Mouse (Mus musculus): Measurements from ENCODE around the gene Gnat2. TPM values are rescaled to one million over a fixed set of nuclear protein-coding genes. Genes with fewer than 3 reads are reported as not detected.

Gnat2 gene
- polyA plus RNA-seq, 1 experiment: 0.90 TPM

DNA sequence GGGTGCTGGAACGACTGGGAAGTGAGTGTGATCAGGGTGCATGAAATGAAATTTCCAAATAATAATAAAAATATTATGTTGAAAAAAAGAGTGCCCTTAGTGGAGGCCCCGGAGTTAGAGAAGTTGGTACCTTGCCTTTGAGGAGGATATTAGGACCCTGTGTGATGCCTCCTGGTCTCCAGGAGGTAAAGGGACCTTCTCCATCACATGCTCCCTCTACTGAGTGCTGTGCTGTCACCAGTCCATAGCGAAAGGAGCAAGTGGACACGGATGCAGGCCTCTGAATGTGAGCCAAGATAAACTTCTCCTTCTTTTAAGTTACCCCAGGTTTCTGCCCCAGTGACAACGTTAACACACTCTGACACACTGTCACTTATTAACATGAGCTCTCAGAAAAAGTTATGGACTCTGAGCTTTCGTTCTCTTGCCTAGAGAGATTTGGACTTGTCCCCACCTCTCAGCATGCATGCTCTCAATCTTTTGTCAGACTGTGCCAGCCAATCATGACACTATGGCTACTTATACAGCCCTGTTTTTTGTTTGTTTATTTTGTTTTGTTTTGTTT is 25.1 kb upstream of the Gnat2 start:
- no peak overlapping the region for H3ac ChIP-seq (ENCODE audit: control insufficient read depth, insufficient read length)
- TF ChIP-seq MYOG (IDR thresholded peaks at IDR 0.05; ENCODE audit: control insufficient read depth in 1 of 3, insufficient read depth in 1 of 3, insufficient read length in 2 of 3, low read depth in 2 of 3) (no peak), POLR2A (IDR thresholded peaks at IDR 0.05; ENCODE audit: insufficient read length, low read depth) (no peak)
- no peaks in the 10 kb centered on the region for H3K79me2 ChIP-seq (ENCODE audit: control insufficient read depth, insufficient read depth)
- no peaks in the 10 kb centered on the region for H3K36me3 ChIP-seq (ENCODE audit: control insufficient read depth, insufficient read depth)
- H3K4me3 ChIP-seq: no peak overlapping the region
- H3K4me2 ChIP-seq (ENCODE audit: low read depth): no peak overlapping the region
- no peaks in the 10 kb centered on the region for H3K27me3 ChIP-seq (ENCODE audit: control insufficient read depth, insufficient read depth, insufficient read length)

DNA sequence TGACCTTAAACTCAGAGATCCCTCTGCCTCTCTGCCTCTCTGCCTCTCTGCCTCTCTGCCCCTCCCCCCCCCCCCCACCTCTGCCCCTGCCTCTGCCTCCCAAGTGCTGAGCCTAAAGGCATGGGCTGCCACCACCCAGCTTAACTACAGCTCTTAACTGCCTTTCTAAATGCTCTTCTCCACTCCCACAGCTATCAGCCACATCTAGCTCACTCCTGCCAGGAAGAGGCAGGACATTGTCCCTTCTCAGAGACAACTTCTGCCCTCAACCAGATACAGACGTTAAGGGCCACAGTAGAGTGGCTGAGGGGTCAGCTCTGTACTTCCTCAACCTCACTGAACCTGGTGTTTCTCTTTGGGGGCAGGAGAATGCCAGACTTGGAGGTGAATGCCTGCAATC is 23.8 kb upstream of the Gnat2 start:
- Histone ChIP-seq H3K4me2 (ENCODE audit: low read depth) (no peak overlapping the region), H3K79me2 (ENCODE audit: control insufficient read depth, insufficient read depth) (no peaks in the 10 kb centered on the region), H3K4me3 (no peak overlapping the region), H3ac (ENCODE audit: control insufficient read depth, insufficient read length) (no peak overlapping the region), H3K36me3 (ENCODE audit: control insufficient read depth, insufficient read depth) (no peaks in the 10 kb centered on the region), H3K27me3 (ENCODE audit: control insufficient read depth, insufficient read depth, insufficient read length) (no peaks in the 10 kb centered on the region)
- TF ChIP-seq TCF3 (IDR thresholded peaks at IDR 0.05; ENCODE audit: insufficient read length, low read depth) (no peak), CEBPB (IDR thresholded peaks at IDR 0.05; ENCODE audit: insufficient read depth, poor library complexity, severe bottlenecking) (no peak), USF1 (IDR thresholded peaks at IDR 0.05; ENCODE audit: low read depth) (no peak), MYOG (IDR thresholded peaks at IDR 0.05; ENCODE audit: control insufficient read depth in 1 of 3, insufficient read depth in 1 of 3, insufficient read length in 2 of 3, low read depth in 2 of 3) (no peak), SRF (IDR thresholded peaks at IDR 0.05; ENCODE audit: control insufficient read depth, insufficient read length, low read depth) (no peak), E2F4 (IDR thresholded peaks at IDR 0.05; ENCODE audit: insufficient read depth) (no peak), POLR2AphosphoS2 (IDR thresholded peaks at IDR 0.05; ENCODE audit: insufficient read length, low read depth) (no peak), MYOD1 (IDR thresholded peaks at IDR 0.05; ENCODE audit: control insufficient read depth in 1 of 3, insufficient read length in 2 of 3, low read depth in 2 of 3) (no peak), MAX (IDR thresholded peaks at IDR 0.05; ENCODE audit: low read depth) (no peak), POLR2A (IDR thresholded peaks at IDR 0.05; ENCODE audit: insufficient read length, low read depth) (no peak), REST (IDR thresholded peaks at IDR 0.05; ENCODE audit: insufficient read depth, insufficient read length) (no peak), TCF12 (IDR thresholded peaks at IDR 0.05; ENCODE audit: insufficient read depth, poor library complexity, severe bottlenecking) (no peak)

DNA sequence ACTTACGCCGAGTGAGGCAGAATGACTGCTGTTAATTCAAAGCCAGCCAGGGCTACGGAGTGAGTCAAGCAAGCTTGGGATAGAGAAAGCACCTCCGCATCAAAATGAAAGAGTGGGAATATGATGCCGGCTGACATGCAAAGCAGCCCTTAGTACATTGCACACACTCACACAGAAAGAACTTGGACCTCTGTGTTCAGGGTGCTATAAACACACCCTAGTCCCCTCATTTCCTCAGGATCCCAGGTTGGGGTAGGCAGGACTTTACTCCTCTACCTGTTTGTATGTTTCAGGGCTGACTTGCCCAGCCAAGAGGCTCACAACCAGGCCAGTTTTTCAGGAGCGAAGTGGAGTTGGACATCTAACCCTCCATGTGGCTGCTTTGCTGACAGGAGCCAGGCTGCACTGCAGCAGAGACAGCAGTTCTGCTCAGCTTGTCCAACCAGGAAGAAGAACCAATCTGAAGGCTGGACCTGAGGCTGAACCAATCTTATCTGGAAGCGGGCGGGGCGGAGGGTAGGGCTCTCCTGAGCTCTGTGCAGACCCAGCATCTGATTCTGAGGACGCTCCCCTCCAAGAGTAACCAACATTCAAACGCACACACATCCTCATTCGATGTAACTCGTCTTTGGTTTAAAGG is 23.2 kb upstream of the Gnat2 start:
- no peaks in the 10 kb centered on the region for H3K79me2 ChIP-seq (ENCODE audit: control insufficient read depth, insufficient read depth)
- H3K4me2 ChIP-seq (ENCODE audit: low read depth): no peak overlapping the region
- H3K27me3 ChIP-seq (ENCODE audit: control insufficient read depth, insufficient read depth, insufficient read length): no peaks in the 10 kb centered on the region
- H3K36me3 ChIP-seq (ENCODE audit: control insufficient read depth, insufficient read depth): no peaks in the 10 kb centered on the region
- H3ac ChIP-seq (ENCODE audit: control insufficient read depth, insufficient read length): no peak overlapping the region
- TF ChIP-seq POLR2AphosphoS2 (IDR thresholded peaks at IDR 0.05; ENCODE audit: insufficient read length, low read depth) (no peak), MAX (IDR thresholded peaks at IDR 0.05; ENCODE audit: low read depth) (no peak), POLR2A (IDR thresholded peaks at IDR 0.05; ENCODE audit: insufficient read length, low read depth) (no peak), TCF3 (IDR thresholded peaks at IDR 0.05; ENCODE audit: insufficient read length, low read depth) (no peak)
- H3K4me3 ChIP-seq: no peak overlapping the region

DNA sequence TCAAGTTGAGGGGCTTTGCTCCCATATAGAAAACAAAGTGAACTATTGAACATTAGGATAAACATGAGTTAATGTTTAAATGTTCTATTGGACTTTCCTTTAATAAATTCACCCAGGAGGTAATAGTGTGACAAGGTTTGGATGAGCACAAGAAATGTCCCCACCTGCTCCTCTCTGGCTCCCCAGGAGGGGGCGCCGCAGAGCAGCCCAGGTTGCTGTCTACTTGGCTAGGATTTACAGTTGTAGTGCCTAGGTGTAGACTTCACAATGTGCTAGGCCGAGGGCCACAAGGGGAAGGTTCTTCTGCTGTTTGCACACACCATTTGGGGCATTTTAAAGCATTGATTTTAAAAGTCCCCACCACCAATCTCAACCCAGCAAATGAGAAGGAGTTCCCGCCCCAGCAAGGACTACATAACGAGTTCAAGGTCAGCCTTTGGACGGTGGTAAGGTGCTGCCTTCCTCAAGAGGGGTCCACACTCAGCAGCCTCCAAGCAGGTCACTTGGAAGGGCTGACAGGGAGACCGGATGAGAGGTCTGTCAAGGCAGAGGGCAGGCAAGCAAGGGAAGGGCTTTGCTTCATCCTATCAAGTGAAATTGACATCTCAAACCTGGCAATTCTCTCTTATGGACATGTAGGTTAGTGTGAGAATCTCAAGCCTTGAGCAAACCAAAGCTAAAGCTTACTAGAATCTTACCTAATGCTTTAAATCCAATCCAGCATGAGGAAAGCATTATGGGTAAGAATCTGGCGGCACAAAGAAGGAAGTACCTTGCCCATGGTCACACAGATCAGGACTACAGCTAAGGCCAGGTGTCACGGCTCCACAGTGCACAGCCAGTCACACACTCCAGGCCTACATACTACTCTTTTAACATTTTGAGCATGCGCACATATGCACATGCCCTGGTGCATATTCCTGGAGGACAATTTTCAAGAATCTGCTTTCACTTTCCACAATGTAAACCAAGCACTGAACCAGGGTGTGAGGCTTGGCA is 22.0 kb upstream of the Gnat2 start:
- TF ChIP-seq TCF3 (IDR thresholded peaks at IDR 0.05; ENCODE audit: insufficient read length, low read depth): no peak
- no peak for TF ChIP-seq REST (IDR thresholded peaks at IDR 0.05; ENCODE audit: insufficient read depth, insufficient read length)
- TF ChIP-seq MAX (IDR thresholded peaks at IDR 0.05; ENCODE audit: low read depth): no peak
- no peak for TF ChIP-seq USF1 (IDR thresholded peaks at IDR 0.05; ENCODE audit: low read depth)
- no peak for TF ChIP-seq MYOD1 (IDR thresholded peaks at IDR 0.05; ENCODE audit: control insufficient read depth in 1 of 3, insufficient read length in 2 of 3, low read depth in 2 of 3)
- no peak for TF ChIP-seq SRF (IDR thresholded peaks at IDR 0.05; ENCODE audit: control insufficient read depth, insufficient read length, low read depth)
- no peak for TF ChIP-seq POLR2AphosphoS2 (IDR thresholded peaks at IDR 0.05; ENCODE audit: insufficient read length, low read depth)
- no peak for TF ChIP-seq E2F4 (IDR thresholded peaks at IDR 0.05; ENCODE audit: insufficient read depth)
- no peak for TF ChIP-seq POLR2A (IDR thresholded peaks at IDR 0.05; ENCODE audit: insufficient read length, low read depth)
- no peak for TF ChIP-seq MYOG (IDR thresholded peaks at IDR 0.05; ENCODE audit: control insufficient read depth in 1 of 3, insufficient read depth in 1 of 3, insufficient read length in 2 of 3, low read depth in 2 of 3)
- no peak for TF ChIP-seq TCF12 (IDR thresholded peaks at IDR 0.05; ENCODE audit: insufficient read depth, poor library complexity, severe bottlenecking)
- TF ChIP-seq CEBPB (IDR thresholded peaks at IDR 0.05; ENCODE audit: insufficient read depth, poor library complexity, severe bottlenecking): no peak
- no peaks in the 10 kb centered on the region for H3K36me3 ChIP-seq (ENCODE audit: control insufficient read depth, insufficient read depth)
- H3K4me3 ChIP-seq: no peak overlapping the region
- no peaks in the 10 kb centered on the region for H3K27me3 ChIP-seq (ENCODE audit: control insufficient read depth, insufficient read depth, insufficient read length)
- no peak overlapping the region for H3ac ChIP-seq (ENCODE audit: control insufficient read depth, insufficient read length)
- no peaks in the 10 kb centered on the region for H3K79me2 ChIP-seq (ENCODE audit: control insufficient read depth, insufficient read depth)
- no peak overlapping the region for H3K4me2 ChIP-seq (ENCODE audit: low read depth)

Data from myocyte (in vitro differentiated cells).